Mouse (Mus musculus) left cerebral cortex, postnatal 10 days (tissue): ENCODE results near the gene Scnn1a. TPM values are rescaled to one million over a fixed set of nuclear protein-coding genes. Genes with fewer than 3 reads are reported as not detected.
"Not testable (repeated sequence)": the region's sequence is repeated elsewhere in the genome, so short reads cannot be mapped to it uniquely, and the experiment has no call there.

Experiments used
- DNase-seq, 2 experiments: peaks; one replicate each; pipeline ENCODE4 v3.0.0; 2021 to 2022; ENCODE audit warnings: low spot score in 2 of 2, mixed read lengths in 1 of 2; ENCODE audit errors: extremely low spot score in 1 of 2
- intact Hi-C: fragments of 180-260 bp; cut with DNase I; formaldehyde crosslinking; loops from one replicate; pipeline ENCODE4 v1.15.1; 2025
- total RNA-seq, 2 experiments: library from RNA; stranded (reverse); gene quantifications; 2 replicates each; pipeline ENCODE4 v1.2.3; 2021

The Scnn1a gene
- 1 to 10 TPM; 2.0 to 2.3 TPM for total RNA-seq

GRCm38 (mm10) chr6:125320323-125320722 is at the start of gene Scnn1a:
Scnn1a (plus strand) TSS chr6:125320659.
- intact Hi-C loops, result no loop called here
- DNase-seq, result no peak

GRCm38 (mm10) chr6:125271455-125272227 is 48.8 kb upstream of the Scnn1a start:
- intact Hi-C loops, result loop anchor here (5.0 to 10.0 kb wide), 3 partner anchors 109 to 333 kb away; partner anchors contain the start of gene Iffo1

GRCm38 (mm10) chr6:125272228-125272785 is 48.2 kb upstream of the Scnn1a start:
- no peak for DNase-seq
- intact Hi-C loops, result loop anchor here (5.0 to 10.0 kb wide), 3 partner anchors 110 to 332 kb away; partner anchors contain the start of gene Iffo1

More at GRCm38 (mm10) chr6:125271455-125272227, 48.8 kb upstream of the Scnn1a start:
- peak; percentile 89 to 94 for DNase-seq

- peak in 1 of 2 experiments; percentile 67 for DNase-seq
- intact Hi-C loops, result loop anchor here (5.0 to 10.0 kb wide), 4 partner anchors 82 to 330 kb away; partner anchors contain the start of gene Iffo1
Observed at GRCm38 (mm10) chr6:125274841-125275563, 45.5 kb upstream of the Scnn1a start.

GRCm38 (mm10) chr6:125279729-125280128 is 40.7 kb upstream of the Scnn1a start:
- DNase-seq, result no peak
- intact Hi-C loops, result loop anchor here (5.0 to 10.0 kb wide), 2 partner anchors 78 to 325 kb away; no protein-coding TSS in a partner anchor

GRCm38 (mm10) chr6:125282721-125283120 is 37.7 kb upstream of the Scnn1a start:
- intact Hi-C loops, DNase-seq: not testable (repeated sequence)

- intact Hi-C loops, result no loop called here
- no peak for DNase-seq
Observed at GRCm38 (mm10) chr6:125284250-125284649, 36.2 kb upstream of the Scnn1a start.

- intact Hi-C loops, result no loop called here
- no peak for DNase-seq
Observed at GRCm38 (mm10) chr6:125284751-125285150, 35.7 kb upstream of the Scnn1a start.

- DNase-seq, result no peak
- intact Hi-C loops, result no loop called here
Observed at GRCm38 (mm10) chr6:125285890-125286289, 34.6 kb upstream of the Scnn1a start, which contains the start of gene Tuba3a. Tuba3a (minus strand) TSS chr6:125286042.

GRCm38 (mm10) chr6:125286944-125287343 is 33.5 kb upstream of the Scnn1a start:
- no peak for DNase-seq
- intact Hi-C loops, result no loop called here

GRCm38 (mm10) chr6:125288730-125289129 is 31.7 kb upstream of the Scnn1a start:
- DNase-seq, result no peak

GRCm38 (mm10) chr6:125291329-125291728 is 29.1 kb upstream of the Scnn1a start:
- intact Hi-C loops, result no loop called here
- DNase-seq, result no peak

More at GRCm38 (mm10) chr6:125288730-125289129, 31.7 kb upstream of the Scnn1a start:
- intact Hi-C loops, result no loop called here

- intact Hi-C loops, result no loop called here
- DNase-seq, result no peak
Observed at GRCm38 (mm10) chr6:125292256-125292655, 28.2 kb upstream of the Scnn1a start.

- intact Hi-C loops, result no loop called here
- no peak for DNase-seq
Observed at GRCm38 (mm10) chr6:125294049-125294448, 26.4 kb upstream of the Scnn1a start.

- no peak for DNase-seq
Observed at GRCm38 (mm10) chr6:125297149-125297820, 23.2 kb upstream of the Scnn1a start.

GRCm38 (mm10) chr6:125300982-125301381 is 19.5 kb upstream of the Scnn1a start:
- intact Hi-C loops, result no loop called here

More at GRCm38 (mm10) chr6:125297149-125297820, 23.2 kb upstream of the Scnn1a start:
- intact Hi-C loops, result no loop called here

GRCm38 (mm10) chr6:125302231-125302982 is 18.1 kb upstream of the Scnn1a start:
- no peak for DNase-seq
- intact Hi-C loops, result no loop called here

More at GRCm38 (mm10) chr6:125300982-125301381, 19.5 kb upstream of the Scnn1a start:
- DNase-seq, result no peak

- DNase-seq, result no peak
- intact Hi-C loops, result no loop called here
Observed at GRCm38 (mm10) chr6:125303242-125303641, 17.2 kb upstream of the Scnn1a start.
